Mouse (Mus musculus) liver, embryonic 11.5 days (tissue): ENCODE data around the gene Pdcd11. TPM values are rescaled to one million over a fixed set of nuclear protein-coding genes. Genes with fewer than 3 reads are reported as not detected.

ENCODE experiments used
- ATAC-seq: fragments of 200-750 bp; cut with Nextera tagmentation; replicated peaks from 2 replicates; pipeline ENCODE4 v1.8.0; 2017; ENCODE audit warnings: moderate number of reproducible peaks, mild to moderate bottlenecking, moderate TSS enrichment, moderate library complexity; ENCODE audit not compliant: low FRiP score
- DNase-seq: peaks from one replicate; pipeline ENCODE4 v3.0.0-alpha.2; 2017; ENCODE audit warnings: low spot score
- H3K27ac ChIP-seq: fragments of 300-500 bp; sonication (generic); 2 replicates; pipeline ENCODE4 v1.5.1; 2014; ENCODE audit warnings: mild to moderate bottlenecking, low read depth, low read length, control low read depth
- H3K27me3 ChIP-seq: fragments of 300-500 bp; sonication (generic); replicated peaks from 2 replicates; pipeline ENCODE4 v1.6.1; 2014; ENCODE audit warnings: low read length, mixed read lengths; ENCODE audit not compliant: control insufficient read depth, insufficient read depth
- H3K36me3 ChIP-seq: fragments of 300-500 bp; sonication (generic); 2 replicates; pipeline ENCODE4 v1.6.1; 2014; ENCODE audit warnings: mild to moderate bottlenecking, low read length, moderate library complexity, mixed read lengths; ENCODE audit not compliant: control insufficient read depth, insufficient read depth
- H3K4me1 ChIP-seq: fragments of 300-500 bp; sonication (generic); replicated peaks from 2 replicates; pipeline ENCODE4 v1.6.1; 2014; ENCODE audit warnings: low read length, mixed read lengths; ENCODE audit not compliant: control insufficient read depth, insufficient read depth
- H3K4me2 ChIP-seq: fragments of 300-500 bp; sonication (generic); 2 replicates; pipeline ENCODE4 v1.6.1; 2014; ENCODE audit warnings: mild to moderate bottlenecking, control low read depth, moderate library complexity
- H3K4me3 ChIP-seq: fragments of 300-500 bp; sonication (generic); 2 replicates; pipeline ENCODE4 v1.5.1; 2014; ENCODE audit warnings: low read depth, low read length, control low read depth
- H3K9ac ChIP-seq: fragments of 300-500 bp; sonication (generic); 2 replicates; pipeline ENCODE4 v1.6.1; 2014; ENCODE audit warnings: low read depth, low read length, control low read depth
- H3K9me3 ChIP-seq: fragments of 300-500 bp; sonication (generic); 2 replicates; pipeline ENCODE4 v1.6.1; 2016; ENCODE audit warnings: low read length, inconsistent platforms, mixed read lengths; ENCODE audit not compliant: control insufficient read depth
- WGBS: fragments of 180-500 bp; shearing (Covaris S2); extraction: QIAGEN DNeasy Blood & Tissue Kit; methylation state at CpG from one replicate; pipeline ENCODE4 v1.1.7; 2014; 5-methylcytosine and 5-hydroxymethylcytosine counted together
- polyA plus RNA-seq: library from polyadenylated mRNA; unstranded; fragments of >200 nt; fragmentation: Nextera tagmentation; extraction: Ambion mirVana; gene quantifications from 2 replicates; pipeline ENCODE4 v1.2.1, GENCODE M21; 2014

Pdcd11 gene
- polyA plus RNA-seq, 1 experiment from 2014 or later, result 18.8 TPM

DNA sequence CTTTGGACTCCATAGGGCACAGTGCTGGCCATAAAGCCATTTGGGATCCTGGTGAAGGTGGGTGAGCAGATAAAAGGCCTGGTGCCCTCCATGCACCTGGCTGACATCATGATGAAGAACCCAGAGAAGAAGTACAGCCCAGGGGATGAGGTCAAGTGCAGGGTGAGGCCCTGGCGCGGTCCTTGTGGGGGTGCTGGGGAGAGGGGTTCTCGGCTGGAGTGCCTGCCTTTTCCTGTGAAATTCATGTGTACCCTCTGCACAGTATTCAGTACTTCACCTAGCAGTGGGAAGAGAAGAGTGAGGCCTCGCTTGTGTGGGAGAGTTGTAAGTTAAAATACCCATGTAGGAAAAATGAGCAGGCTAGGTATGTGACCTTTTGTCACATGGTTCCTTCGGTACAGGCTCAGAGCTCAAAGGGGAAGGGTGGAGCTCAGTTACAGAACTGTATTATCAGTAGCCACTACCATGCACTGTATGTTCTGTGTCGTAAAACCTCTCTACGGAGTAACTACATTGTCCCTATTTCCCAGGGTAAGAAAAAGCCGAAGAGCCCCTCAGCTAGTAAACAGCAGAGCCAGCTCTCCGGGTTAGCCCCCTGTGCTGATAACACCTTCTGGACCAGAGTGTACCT, 14.2 kb downstream of the Pdcd11 start:
- Histone ChIP-seq H3K9ac (no peak overlapping the region), H3K9me3 (no peaks in the 10 kb centered on the region), H3K4me1 (no peaks in the 10 kb centered on the region), H3K27me3 (no peaks in the 10 kb centered on the region), H3K36me3 (peaks cover 74% of the 10 kb centered on the region), H3K4me2 (no peak overlapping the region), H3K4me3 (no peak overlapping the region), H3K27ac (no peak overlapping the region)
- 92% methylated on average over 9 of the region's 9 CpGs for WGBS
- DNase-seq, result no peak
- no peak for ATAC-seq

DNA sequence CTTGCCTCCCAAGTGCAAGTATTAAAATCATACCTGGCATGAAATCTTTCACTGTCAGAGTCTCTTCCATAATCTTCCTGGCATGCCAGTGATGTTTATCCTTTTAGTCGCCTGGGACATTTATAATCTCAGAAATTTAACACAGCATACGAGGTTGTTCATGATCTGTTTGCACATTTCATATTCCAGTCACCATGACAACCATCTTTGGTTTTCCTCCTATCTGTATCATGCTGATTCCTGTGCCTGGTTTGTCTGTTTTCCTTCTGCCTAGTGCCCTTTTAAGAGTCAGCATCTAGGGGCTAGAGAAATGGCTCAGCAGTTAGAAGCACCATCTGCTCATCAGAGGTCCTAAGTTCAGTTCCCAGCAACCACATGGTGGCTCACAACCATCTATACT, 28.1 kb downstream of the Pdcd11 start:
- ATAC-seq, result no peak
- Histone ChIP-seq H3K9ac (no peak overlapping the region), H3K27ac (no peak overlapping the region), H3K4me3 (no peak overlapping the region), H3K27me3 (no peaks in the 10 kb centered on the region), H3K9me3 (no peaks in the 10 kb centered on the region), H3K36me3 (peaks cover 33% of the 10 kb centered on the region), H3K4me2 (no peak overlapping the region), H3K4me1 (no peaks in the 10 kb centered on the region)
- 82% methylated on average over 2 of the region's 2 CpGs for whole genome bisulfite sequencing
- no peak for DNase-seq

DNA sequence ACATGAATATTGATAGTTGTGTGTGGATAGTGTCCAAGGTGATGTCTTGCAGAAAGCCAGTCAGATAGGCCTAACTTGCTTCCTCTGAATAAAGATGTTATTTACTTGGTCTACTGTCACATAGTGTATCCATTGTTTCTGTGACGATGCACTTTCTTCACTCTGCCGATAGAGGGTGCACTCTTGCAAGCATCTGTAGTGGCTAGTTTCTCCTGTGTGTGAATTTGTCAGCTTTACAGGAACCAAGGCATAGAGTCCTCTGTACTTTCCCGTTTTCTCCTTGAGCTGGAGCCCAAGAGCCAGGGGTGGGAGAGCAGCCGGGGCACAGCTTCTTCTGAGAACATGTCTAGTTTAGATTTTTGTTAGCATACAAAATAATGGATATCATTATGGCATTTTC, 30.5 kb downstream of the Pdcd11 start:
- H3K4me1 ChIP-seq, result no peaks in the 10 kb centered on the region
- H3K27me3 ChIP-seq, result no peaks in the 10 kb centered on the region
- H3K4me2 ChIP-seq, result no peak overlapping the region
- no peak overlapping the region for H3K27ac ChIP-seq
- ATAC-seq, result no peak
- WGBS, result 44% methylated on average over 4 of the region's 4 CpGs
- no peaks in the 10 kb centered on the region for H3K9me3 ChIP-seq
- peaks cover 28% of the 10 kb centered on the region for H3K36me3 ChIP-seq
- no peak overlapping the region for H3K9ac ChIP-seq
- no peak for DNase-seq
- H3K4me3 ChIP-seq, result no peak overlapping the region

DNA sequence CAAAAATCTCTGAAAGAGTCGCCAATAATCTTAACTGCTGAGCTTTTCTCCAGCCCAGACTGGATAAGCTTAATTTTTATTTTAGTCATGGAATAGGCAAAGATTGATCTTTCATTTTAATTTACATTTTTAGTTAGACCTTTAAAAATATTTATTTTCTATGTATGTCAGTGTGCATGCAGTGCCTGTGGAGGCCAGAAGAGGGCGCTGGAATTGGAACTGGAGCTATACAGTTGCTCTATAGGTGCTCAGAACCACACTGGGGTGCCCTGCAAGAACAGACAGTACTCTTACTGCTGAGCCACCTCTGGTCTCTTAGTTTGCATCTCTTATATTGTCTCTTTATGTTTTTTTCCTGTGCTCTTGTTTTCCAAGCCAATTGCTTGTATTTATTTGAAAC, 32.2 kb downstream of the Pdcd11 start:
- Histone ChIP-seq H3K4me3 (no peak overlapping the region), H3K9me3 (no peaks in the 10 kb centered on the region), H3K36me3 (peaks cover 36% of the 10 kb centered on the region), H3K4me1 (no peaks in the 10 kb centered on the region), H3K4me2 (no peak overlapping the region), H3K9ac (no peak overlapping the region), H3K27me3 (no peaks in the 10 kb centered on the region), H3K27ac (no peak overlapping the region)
- WGBS, result 23% methylated on average over 2 of the region's 2 CpGs
- DNase-seq, result no peak
- ATAC-seq, result no peak

DNA sequence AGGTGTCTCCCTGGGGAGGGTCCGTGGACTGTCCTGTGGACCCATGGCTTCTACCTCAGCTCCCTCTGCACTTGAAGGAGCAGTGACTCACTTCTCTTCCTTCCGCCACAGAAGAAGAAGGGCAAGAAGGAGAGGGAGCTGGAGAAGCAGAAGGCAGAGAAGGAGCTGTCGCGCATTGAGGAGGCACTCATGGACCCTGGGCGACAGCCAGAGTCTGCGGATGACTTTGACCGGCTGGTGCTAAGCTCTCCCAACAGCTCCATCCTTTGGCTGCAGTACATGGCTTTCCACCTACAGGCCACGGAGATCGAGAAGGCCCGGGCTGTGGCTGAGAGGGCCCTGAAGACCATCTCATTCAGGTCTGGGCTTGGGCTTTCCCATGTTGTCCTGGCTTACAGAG, 37.6 kb downstream of the Pdcd11 start:
- Histone ChIP-seq H3K4me2 (no peak overlapping the region), H3K4me3 (no peak overlapping the region), H3K9me3 (no peaks in the 10 kb centered on the region), H3K27ac (no peak overlapping the region), H3K36me3 (peaks cover 57% of the 10 kb centered on the region), H3K27me3 (no peaks in the 10 kb centered on the region), H3K9ac (no peak overlapping the region), H3K4me1 (peaks cover 7% of the 10 kb centered on the region)
- WGBS, result 96% methylated on average over 10 of the region's 10 CpGs
- no peak for ATAC-seq
- DNase-seq, result no peak

DNA sequence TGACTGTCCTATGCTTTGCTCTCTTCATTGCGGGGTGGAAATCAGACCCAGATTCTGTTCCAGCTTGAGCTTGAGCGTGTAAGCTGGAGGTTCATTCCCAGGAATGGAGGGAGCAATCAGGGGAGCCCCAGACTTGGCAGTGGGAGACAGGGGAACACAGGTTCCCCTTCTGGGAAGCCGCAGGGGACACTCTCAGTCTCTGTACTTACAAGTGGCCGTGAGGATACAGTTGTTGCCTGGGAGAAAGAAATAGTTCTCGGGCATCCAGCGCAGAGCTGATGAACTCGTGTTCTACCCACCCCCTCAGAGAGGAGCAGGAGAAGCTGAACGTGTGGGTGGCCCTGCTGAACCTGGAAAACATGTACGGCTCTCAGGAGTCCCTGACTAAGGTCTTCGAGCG, 38.3 kb downstream of the Pdcd11 start:
- DNase-seq, result no peak
- H3K27me3 ChIP-seq, result no peaks in the 10 kb centered on the region
- ATAC-seq, result no peak
- H3K9me3 ChIP-seq, result no peaks in the 10 kb centered on the region
- no peak overlapping the region for H3K27ac ChIP-seq
- H3K9ac ChIP-seq, result no peak overlapping the region
- H3K4me3 ChIP-seq, result no peak overlapping the region
- no peak overlapping the region for H3K4me2 ChIP-seq
- H3K4me1 ChIP-seq, result peaks cover 8% of the 10 kb centered on the region
- peaks cover 57% of the 10 kb centered on the region for H3K36me3 ChIP-seq
- WGBS, result 89% methylated on average over 11 of the region's 11 CpGs

DNA sequence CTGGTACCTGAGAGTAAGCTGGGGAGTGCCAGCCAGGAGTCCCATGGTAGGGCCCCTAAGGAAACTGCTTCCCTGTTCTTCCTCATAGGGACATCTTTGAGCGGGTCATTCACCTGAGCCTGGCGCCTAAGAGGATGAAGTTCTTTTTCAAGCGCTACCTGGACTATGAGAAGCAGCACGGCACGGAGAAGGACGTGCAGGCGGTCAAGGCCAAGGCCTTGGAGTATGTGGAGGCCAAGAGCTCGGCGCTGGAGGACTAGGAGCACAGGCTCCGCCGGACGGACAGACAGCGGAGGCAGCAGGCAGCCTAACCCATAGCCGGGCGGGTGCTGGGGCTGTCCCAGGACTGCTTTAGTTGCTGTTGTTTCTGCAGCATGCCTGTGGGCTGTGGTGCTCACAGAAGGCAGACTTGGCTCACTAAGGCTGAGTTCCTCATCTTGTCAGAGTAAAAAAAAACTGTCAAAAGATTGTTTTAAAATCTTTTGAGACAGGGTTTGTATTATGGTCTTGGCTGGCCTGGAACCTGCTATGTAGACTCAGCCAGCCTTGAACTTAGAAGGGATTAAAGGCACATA, 40.1 kb downstream of the Pdcd11 start:
- Histone ChIP-seq H3K27ac (no peak overlapping the region), H3K4me1 (peaks cover 8% of the 10 kb centered on the region), H3K9me3 (no peaks in the 10 kb centered on the region), H3K4me3 (no peak overlapping the region), H3K4me2 (no peak overlapping the region), H3K36me3 (peaks cover 47% of the 10 kb centered on the region), H3K27me3 (no peaks in the 10 kb centered on the region), H3K9ac (no peak overlapping the region)
- ATAC-seq, result no peak
- no peak for DNase-seq
- 94% methylated on average over 15 of the region's 15 CpGs for WGBS

DNA sequence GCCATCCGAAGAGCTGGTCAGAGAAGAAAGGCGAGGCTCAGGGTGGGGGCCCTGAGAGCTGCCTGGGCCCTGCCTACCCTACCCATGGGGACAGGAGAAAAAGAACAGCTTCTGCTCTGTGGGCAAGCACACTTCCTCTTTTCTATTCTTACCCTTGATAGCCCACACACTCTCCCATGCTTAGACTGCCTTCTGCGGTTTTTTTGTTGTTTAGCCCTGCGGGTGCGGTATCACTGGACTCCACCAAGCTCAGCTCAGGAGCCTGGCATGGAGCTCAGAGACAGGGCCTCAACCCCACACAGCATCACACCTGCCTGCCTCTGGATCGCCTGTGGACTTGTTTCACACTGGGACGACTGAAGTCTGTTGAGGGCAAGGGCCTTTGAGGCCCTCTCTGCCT, 42.6 kb downstream of the Pdcd11 start:
- Histone ChIP-seq H3K4me3 (no peak overlapping the region), H3K36me3 (peaks cover 32% of the 10 kb centered on the region), H3K27ac (no peak overlapping the region; the same call in none of the 2 replicates), H3K9me3 (no peaks in the 10 kb centered on the region), H3K4me2 (no peak overlapping the region), H3K4me1 (peaks cover 23% of the 10 kb centered on the region), H3K9ac (no peak overlapping the region), H3K27me3 (peaks cover 5% of the 10 kb centered on the region; the same call in 1 of the 2 replicates)
- WGBS, result 43% methylated on average over 7 of the region's 7 CpGs
- ATAC-seq, result peak; percentile 30; the same call in 1 of the 2 replicates
- DNase-seq, result no peak

DNA sequence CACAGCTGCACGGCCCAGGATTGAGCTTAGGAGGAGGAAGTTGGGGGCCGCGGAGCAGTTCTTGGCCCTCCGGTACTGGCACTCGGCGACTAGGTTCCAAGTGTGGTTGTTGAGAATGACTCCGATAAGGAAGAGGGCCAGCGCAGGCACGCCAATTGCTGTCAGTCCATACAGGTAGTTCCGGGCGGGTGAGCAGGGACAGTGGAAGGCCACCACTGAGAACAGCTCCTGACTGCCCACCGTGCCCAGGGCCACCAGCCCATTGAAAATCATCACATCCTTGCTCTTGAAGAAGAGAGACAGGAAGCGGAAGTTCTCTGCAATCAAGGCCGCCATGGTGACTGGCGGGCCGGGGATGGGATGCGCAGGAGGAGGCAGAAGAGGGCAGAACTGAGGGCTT, 45.0 kb downstream of the Pdcd11 start:
- Histone ChIP-seq H3K9me3 (no peaks in the 10 kb centered on the region), H3K4me3 (no peak overlapping the region), H3K27me3 (peaks cover 11% of the 10 kb centered on the region), H3K36me3 (peaks cover 8% of the 10 kb centered on the region; the same call in 1 of the 2 replicates), H3K27ac (no peak overlapping the region), H3K9ac (no peak overlapping the region), H3K4me2 (no peak overlapping the region), H3K4me1 (peaks cover 26% of the 10 kb centered on the region)
- WGBS, result 88% methylated on average over 17 of the region's 17 CpGs
- ATAC-seq (no peak), DNase-seq (no peak)
